Mouse (Mus musculus) regulatory T cell (primary cell): ENCODE data around the gene Zfp185.

Experiments
- in situ Hi-C: fragments of 300-600 bp; cut with MboI, MseI; formaldehyde crosslinking; loops from one replicate; pipeline ENCODE4 v1.15.1; 2025; ENCODE audit warnings: high pct_unique_total_duplicates

The Zfp185 gene

DNA sequence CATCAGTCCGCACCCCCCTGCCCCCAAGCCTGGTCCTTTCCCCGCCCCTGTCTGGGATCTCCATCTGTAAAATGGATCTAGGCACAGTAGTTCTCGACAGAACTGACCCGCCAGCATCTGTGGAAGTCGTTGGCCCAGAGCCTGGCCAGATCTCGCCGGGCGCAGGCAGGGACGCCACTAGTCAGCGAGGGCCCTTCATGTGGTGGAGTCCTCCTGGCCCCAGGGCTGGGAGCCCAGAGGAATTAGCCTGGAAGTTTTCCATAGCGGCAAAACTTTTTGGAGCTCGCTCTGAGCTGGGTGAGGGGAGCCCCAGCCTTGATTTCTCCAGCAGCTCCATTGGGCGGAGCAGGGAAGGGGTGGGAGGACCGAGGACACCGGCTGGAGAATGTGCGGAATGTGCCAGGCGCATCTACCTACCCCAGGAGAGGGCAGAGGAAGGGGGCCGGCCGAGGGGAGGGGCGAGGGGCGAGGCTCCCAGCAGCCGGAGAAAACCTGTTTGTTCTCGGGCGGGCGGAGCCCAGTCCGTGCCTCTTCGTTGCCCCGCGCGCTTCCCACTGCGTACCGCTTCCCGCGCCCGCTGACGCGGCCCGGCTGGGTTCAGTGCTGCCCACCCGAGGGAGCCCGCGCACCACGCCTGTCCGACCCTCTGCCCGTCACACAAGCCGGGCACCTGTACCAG, at the start of gene Zfp185:
Zfp185 (plus strand) TSS at position 499 of the 679 bp plus-strand sequence.
- in situ Hi-C loops = no loop called here

DNA sequence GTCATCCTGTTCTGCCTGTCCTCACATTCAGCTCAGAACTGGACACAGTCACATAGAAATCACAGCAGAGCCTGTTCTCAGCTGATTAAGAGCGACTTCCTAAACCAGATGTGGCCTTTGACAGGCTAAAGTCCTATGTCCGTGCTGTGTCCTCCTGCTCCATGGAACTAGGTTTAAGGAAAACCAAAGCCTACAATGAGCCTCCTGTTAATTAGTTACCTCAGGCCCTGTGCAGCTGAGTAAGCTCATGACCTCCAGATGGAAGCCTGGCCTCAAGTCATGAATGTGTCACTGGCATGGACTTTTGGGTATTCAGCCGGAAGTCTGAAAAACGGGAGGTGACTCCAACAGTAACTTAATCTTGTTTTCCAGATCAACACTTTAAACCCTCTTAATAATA, 33.7 kb upstream of the Zfp185 start:
- in situ Hi-C loops = no loop called here

DNA sequence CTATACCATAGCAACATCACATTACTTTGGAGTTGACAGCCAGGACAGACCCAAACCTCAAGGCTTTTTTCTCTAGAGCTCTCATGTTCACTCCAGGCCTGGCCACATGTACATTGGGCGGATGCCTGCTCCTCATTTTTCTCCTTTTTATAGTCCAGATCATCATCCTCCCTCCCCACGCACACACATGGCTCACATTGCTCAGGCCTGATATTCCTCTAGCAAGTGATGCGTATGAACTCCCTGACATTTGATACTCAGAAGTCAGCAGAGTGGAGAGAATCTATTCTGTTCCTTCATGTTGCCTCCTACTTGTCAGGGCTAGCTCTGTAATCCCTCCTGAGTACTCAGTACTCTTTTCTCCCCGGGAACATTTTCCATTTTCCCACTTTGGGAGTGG, 30.7 kb upstream of the Zfp185 start:
- in situ Hi-C loops = no loop called here

DNA sequence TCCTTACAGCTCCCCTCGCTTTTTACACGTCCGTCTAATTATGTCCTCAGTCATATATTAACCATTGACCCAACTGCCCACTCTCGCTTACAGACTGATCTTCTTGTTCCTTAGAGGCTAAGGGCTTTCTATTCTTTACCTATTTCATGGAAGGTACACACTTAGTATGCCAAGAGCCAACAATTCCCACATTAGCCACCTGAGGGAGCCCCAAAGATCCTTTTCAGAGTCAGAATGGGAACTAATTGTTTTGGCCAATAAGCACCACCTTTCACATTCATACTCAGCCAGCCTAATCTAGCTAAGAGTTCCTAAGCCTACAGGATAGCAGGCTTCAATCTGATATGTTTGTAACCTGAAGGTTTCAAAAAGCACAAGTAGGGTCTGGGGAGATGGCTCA, 26.7 kb upstream of the Zfp185 start:
- in situ Hi-C loops = no loop called here

DNA sequence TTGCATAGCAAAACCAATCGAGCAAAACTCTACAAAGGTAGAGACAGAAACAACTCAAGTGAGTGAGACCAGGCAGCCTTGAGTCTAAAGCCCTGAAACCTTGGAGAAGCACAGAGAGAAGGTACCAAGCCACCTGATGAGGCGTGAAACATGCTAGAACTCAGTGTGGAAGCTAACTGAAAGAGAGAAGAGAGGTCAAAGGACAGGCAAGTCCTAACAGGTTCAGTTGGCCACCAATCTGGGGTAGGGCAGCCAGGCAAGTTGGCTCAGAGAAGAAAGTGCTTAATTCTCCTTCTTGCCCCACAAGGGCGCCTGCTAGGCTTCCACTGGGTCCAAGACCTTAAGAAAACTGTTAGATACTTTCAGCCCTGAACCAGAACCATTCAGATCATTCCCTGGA, 25.6 kb upstream of the Zfp185 start:
- in situ Hi-C loops = no loop called here

DNA sequence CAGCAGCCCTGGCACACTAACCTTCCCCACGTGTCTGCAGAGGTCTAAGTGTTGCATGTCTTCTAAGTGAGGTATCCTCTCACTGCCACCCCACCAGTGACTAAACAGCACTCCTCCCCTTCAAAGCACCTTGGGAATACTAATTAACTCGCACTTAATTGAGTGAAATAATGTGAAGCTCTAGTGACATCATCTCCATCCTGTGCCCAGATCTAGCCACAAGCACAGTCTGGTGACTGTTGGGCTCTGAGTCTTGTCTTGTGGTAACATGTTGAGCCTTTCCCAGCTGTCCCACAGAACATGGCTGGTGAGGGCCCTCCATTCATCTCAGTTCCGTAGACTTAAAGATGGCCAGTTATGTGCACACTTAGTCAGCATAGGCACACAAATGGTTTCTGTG, 24.4 kb upstream of the Zfp185 start:
- in situ Hi-C loops = no loop called here

DNA sequence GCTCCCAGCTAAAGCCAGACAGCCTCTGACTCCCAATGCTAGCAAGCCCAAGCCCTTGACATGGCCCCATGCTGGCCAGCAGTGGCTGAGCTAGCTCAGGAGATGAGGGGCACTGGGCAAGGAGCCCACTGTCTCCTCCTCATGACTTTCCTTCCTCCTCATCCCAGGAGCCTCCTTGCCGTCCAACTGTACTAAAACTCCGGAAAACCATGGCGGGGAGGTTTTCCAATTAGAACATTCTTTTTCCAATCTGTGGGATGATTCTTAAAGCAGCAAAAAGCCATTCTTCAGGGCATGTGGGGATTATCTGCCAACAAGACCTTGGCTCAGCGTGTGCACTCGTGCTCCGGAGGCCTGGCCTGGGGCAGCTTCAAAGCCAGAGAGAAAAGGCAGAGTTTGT, 4.3 kb upstream of the Zfp185 start:
- in situ Hi-C loops = no loop called here

DNA sequence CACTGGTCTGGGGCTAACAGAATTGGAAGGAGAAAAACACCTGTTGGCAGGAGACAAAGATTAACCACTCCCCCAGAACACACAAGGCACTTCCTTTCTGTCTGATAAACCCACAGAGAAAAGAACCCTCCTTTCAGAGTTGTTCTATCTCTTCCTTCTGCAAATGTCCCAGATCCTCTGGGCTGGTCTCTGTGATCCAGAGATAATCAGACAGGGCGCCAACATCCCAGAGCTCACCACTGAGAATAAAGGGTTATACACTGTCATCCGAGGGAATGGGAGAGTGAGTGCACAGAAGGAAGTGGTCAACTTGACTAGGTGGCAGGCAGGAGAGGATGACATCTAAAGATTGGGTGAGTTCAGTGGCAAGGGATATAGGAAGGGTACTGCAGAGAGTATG, 1.5 kb upstream of the Zfp185 start:
- in situ Hi-C loops = no loop called here

DNA sequence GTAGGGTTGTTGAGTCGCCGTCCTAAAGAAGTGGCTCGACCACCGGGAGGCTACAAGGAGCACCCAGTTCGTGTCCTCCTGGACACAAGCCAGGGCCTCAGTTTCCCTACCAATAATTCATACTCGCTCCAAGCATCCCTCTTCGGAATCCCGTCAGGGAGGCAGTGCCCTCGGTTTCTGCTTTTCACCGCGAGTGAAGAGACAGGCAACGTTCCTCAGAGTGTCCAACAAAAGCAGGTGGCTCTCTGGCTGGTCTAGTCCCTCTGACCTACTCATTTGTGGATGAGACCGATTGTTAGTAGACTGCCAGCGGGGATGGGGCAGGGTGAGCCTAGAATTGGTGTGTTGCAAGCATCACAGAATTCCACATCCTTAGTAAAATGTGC, 374 bp downstream of the Zfp185 start:
- in situ Hi-C loops = no loop called here

DNA sequence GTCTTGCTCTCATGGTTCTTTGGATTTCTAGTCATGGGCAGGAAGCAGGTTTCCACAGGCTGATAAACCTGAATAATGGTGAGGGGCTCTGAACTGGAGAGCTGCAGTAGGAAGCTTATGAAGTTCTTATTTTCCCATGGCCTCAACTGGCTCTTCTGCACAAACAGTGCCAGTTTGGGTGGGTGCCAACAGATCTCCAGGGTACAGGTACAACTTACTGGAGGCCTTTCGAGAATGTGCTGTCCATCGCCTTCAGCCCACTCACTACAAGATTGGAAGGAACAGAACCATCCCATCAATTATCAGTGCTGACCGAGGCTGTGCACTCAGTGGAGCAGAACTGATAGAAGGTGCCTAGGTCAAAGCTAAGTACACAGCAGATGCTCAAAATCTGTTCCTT, 1.3 kb downstream of the Zfp185 start:
- in situ Hi-C loops = no loop called here

DNA sequence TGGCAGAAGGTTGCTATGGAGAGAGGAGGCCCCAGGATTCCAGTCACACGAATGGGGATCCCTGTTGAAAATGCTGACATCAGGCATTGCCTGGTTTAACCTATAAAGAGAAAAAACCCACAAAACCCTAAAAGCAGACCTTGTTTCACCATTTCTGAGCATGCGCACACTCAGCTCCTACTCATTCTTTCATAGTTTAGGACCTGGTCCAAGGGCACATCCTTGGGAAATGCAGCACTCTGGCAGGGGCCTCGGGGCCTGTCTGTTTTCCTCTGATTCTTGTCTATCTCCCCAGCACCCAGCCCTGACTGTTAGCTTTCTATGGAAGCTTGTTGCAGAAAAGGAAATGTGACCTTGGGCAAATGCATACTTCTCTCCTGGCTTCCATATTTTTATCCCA, 3.4 kb downstream of the Zfp185 start:
- in situ Hi-C loops = no loop called here

DNA sequence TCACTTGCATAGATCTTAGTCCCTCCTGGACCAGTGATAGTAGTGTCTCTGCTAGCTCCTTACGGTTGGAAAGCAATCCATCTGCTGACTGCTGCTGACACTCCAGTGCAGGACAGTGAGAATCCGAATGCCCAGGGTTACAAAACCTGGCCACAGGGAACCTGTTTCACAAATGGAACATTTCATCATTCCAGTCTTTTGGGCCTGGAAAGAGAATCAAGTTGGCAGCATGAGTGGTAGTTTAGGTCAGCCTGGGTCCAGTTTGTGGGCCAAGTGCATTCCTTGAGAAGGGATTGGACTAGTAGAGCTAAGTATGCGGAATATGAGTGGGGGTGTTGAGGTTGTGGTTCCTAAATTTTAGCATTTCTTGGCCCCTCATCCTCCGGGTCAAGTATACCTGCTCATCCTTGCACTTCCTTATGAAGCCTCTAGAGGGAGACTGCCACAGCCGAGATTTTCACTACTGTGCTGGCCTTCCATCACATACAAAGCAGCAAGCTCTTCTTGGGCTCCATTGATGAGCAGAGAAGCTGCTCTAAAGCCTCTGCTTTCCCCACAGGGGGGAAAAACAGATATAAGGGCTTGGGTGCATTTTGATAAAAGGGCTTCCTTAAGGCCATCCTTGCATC, 5.3 kb downstream of the Zfp185 start:
- in situ Hi-C loops = no loop called here

DNA sequence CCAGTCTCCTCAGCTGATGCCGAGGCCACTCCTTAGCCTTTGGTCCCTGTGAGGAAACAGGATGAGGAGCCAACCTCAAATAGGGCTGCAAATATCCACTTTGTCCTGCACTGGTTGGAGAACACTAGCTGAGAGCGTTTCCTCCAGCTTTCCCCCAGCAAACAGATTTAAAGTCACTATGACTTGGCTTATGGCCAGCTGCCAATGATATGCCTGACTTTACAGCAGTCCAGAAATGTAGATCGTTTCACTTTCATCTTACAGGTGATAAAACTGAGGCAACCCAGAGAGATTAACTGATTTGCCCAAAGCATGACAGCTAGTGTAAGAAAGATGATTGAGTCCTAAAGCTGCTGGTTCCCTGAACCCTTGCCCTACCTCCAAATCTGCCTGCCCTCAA, 8.4 kb downstream of the Zfp185 start:
- in situ Hi-C loops = no loop called here

DNA sequence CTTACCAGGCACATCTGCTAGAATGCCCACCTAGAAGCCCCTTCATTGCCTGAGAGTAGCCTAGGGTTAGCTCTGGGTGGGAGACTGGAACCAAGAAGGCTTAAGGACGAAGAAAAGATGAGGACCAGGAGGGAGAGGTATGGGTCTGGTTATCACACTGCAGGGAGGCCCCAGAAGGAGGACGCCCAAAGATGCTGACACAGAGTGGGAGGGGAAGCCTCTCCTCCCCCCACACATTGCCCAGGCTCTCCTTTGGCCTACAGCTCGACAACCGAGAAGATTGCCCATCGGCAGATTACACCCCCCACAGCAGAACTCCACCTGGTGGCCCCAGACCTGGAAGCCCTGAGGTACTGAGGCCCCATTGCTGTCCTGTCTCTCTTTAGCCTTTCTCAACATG, 16.0 kb downstream of the Zfp185 start:
- in situ Hi-C loops = no loop called here

DNA sequence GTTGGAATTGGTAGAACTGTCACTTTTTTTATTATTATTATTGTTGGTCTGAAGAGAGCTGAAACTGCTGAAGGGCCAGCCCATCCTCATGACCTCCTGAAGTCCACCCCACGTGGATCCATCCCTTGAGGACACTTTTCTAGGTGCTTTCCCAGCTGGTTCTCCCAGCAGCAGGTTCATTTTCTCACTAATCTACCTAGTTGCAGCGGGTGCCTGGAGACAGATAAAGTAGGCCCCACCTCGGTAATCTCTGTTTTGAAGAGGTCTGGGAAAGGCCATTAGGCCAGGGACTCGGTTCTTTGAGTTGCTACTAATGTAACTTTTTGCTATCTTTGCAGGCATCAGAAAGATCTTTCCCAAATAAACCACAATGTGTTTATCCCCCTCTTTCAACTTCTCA, 18.5 kb downstream of the Zfp185 start:
- in situ Hi-C loops = no loop called here

DNA sequence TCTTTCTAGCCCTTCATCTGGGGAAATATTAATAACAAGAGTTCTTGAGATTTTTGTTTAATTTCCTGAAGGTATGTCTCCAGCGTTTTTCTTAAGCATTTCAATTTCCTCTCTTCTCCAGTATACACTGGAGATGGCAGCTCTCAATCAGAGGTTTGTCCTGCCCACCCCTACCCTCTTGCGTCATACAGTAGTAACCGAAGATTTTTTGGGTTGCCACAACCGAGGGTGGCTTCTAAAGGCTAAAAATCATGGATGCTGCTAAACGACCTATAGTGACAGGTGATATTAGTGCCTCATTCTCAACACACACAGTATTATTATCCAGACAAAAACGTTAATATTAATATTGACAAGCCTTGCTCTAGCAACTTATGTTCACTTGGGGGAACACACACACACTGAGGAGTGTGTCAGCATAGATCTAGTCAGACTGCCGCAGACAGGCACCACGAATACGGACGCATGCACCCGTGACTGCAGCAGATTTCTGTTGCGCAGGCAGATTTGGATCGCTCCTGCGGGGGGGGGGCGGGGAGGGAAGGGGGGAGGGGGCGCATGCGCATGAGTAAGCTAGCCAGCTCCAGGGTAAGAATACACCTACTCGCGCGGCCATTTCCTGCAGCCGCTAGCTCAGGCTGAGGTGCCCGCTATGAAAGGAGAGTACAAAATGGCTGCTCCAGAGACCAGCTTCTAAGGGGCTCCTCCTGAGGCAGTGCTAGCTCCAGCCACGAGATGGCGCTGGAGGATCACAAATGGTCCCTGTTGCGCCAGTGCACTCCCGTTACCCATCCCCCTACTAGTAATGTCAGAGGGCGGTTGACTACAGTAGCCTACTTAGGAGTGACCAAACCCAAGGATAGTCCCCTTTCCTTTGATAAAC, 20.7 kb downstream of the Zfp185 start:
- in situ Hi-C loops = no loop called here

DNA sequence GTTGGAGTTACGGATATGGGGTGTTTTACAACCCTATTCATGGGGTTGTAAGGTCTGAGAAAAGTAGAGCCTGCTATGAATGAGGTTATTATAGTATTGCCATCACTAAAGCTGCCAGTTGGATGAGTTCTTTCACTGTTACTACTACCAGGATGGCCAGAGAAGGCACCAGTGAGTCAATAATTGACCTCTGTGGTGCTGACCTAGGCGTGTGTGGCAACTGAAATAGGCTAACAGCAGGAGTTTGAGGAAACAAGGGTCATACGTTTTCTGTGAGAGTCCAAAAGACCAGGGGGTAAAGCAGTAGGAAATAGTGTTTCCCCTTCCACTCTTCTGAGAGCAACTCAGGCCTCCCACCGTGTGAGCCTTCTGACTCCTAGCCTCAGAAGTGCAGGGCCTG, 25.7 kb downstream of the Zfp185 start:
- in situ Hi-C loops = loop anchor here (5.0 to 10.0 kb wide), 2 partner anchors 572 to 644 kb away; no protein-coding TSS in a partner anchor

DNA sequence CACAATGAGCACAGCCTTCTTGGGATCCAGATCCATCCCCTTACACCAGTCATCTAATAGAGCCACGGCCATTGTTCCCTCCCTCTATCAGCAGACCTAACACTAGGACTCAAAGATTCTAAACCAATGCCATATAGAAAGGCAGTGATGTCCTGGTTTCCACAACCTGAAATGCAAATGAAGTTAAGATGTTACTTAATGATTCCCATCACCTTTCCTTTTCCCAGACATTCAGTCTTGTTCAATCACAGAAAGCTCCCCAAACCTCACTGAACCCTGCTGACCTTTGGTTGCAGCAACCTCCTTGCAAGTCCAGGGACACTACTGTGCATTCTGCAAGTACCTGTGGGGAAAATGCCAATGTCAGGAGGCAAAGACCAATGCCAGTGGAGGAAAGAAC, 49.9 kb downstream of the Zfp185 start, which contains the start of gene Pnma5:
Pnma5 (minus strand) TSS at position 101 of the 400 bp plus-strand sequence.
- in situ Hi-C loops = no loop called here

DNA sequence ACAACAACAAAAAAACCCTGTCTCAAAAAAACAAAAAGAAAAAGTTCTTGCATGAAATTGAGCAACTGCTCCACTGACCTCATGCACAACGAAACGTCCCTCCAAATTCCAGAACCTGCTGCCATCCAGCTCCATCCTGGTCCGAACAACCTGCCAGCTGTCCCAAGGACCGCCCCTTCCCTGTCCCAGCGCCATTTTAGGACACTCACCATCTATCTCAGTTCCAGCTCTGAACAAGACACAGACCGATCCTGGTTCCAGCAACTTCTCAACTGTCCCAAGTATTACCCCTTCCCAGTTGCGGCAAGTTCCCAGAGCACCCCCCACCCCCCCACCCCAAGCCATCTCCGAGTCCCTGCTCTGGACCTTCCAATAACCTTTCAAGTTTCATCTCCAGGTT, 51.7 kb downstream of the Zfp185 start:
- in situ Hi-C loops = no loop called here

DNA sequence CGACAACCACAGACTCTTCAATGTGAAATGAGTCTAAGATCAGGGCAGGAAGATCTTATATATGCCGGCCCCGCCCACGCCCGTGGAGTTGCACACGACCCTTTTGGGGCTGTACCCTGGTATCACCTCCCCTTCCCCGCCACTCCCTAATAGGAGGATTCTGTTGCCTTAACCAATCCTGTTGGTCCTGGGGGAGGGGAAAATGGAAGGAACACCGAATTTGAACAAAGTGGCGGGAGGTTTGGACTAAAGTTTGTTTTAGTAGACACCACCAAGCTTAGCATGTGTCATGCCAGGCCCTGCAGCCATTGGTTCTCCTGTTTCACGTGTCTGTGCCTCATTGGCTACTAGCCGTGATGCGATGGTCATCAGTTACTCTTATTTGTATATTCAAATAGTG, 52.5 kb downstream of the Zfp185 start:
- in situ Hi-C loops = no loop called here

DNA sequence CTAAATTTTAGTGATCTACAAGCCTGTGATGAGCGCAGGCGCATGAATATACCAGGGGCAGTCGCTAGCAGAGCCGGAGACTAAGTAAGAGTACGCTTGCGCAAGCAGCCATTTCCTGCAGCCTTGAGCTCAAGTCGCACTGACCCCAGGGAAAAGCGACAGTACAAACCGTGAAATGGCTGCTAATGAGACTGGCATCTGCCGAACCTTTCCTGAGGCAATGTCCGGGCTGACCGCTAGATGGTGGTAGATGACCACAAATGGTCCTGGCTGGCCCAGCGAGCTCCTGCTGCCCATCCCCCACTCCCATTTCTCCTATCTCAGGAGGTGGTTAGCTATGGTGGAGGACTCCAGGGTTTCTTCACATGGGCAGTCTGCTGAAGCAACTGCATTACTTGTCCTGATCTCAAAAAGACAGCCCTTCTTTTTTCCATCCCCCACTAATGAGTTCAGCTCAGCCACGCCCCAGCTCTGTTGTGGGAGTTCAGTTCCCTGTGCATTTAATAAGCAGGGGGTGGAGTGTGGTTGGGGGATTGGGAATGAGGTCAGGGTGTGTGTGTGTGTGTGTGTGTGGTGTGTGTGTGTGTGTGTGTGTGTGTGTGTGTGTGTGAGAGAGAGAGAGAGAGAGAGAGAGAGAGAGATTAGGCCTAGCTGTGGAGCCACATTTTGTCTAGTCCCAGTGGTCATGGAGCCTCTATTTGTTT, 66.9 kb downstream of the Zfp185 start:
- in situ Hi-C loops = loop anchor here (5.0 kb wide), 1 partner anchor 343 kb away; the partner anchor contains the start of gene Gm18336

DNA sequence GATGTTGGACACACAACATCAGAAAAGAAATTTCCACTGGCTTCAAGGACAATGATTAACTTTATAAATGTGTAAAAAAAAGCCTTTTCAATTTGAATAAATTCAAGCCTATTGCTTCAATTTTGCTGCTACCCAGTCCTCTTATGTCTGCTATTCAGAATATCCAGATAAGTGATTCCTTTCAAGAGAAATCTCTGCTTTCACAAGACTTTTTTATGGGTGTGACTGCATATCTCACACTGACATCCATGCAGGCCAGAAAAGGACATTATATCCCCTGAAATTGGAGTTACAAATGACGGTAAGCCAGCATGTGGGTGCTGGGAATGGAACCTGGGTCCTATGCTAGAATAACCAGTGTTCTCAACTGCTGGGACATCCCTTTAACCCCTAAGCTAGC, 74.4 kb downstream of the Zfp185 start:
- in situ Hi-C loops = loop anchor here (5.0 kb wide), 1 partner anchor 371 kb away; no protein-coding TSS in a partner anchor
